Mouse (Mus musculus) cortical plate, adult 2 months (tissue): ENCODE data around the gene Slc35f5. TPM values are rescaled to one million over a fixed set of nuclear protein-coding genes. Genes with fewer than 3 reads are reported as not detected.
A peak's percentile ranks its signal among the peaks of the same experiment; 100 is the strongest.
"Not testable (repeated sequence)": the region's sequence is repeated elsewhere in the genome, so short reads cannot be mapped to it uniquely, and the experiment has no call there.

ENCODE experiments used
- H3K27ac ChIP-seq: fragments of 200-500 bp; 2 replicates; pipeline ENCODE4 v1.5.1; 2012; ENCODE audit warnings: low read length, control low read depth, inconsistent platforms; ENCODE audit not compliant: insufficient read depth
- H3K4me1 ChIP-seq: fragments of 200-500 bp; 2 replicates; pipeline ENCODE4 v1.6.1; 2011; ENCODE audit warnings: low read length; ENCODE audit not compliant: control insufficient read depth, insufficient read depth
- H3K4me3 ChIP-seq: fragments of 200-500 bp; 2 replicates; pipeline ENCODE4 v1.5.1; 2011; ENCODE audit warnings: mild to moderate bottlenecking, low read length, control low read depth; ENCODE audit not compliant: insufficient read depth
- CTCF ChIP-seq: fragments of 200-500 bp; IDR thresholded peaks from 2 replicates; pipeline ENCODE4 v1.5.1; 2011; ENCODE audit warnings: mild to moderate bottlenecking, control low read depth, low read length; ENCODE audit not compliant: insufficient read depth; ENCODE audit errors: extremely low read depth
- POLR2A ChIP-seq: fragments of 200-500 bp; IDR thresholded peaks from 2 replicates; pipeline ENCODE4 v1.6.1; 2011; ENCODE audit warnings: mild to moderate bottlenecking, low read length, control low read depth; ENCODE audit not compliant: insufficient read depth; ENCODE audit errors: extremely low read depth
- polyA plus RNA-seq: library from polyadenylated mRNA; depleted of rRNA; stranded (reverse); fragments of >200 nt; gene quantifications from 2 replicates; pipeline ENCODE4 v1.2.3, GENCODE M21; 2012; rRNA removed

Gene Slc35f5
- polyA plus RNA-seq = 20.1 and 21.9 TPM in 2 replicates

DNA sequence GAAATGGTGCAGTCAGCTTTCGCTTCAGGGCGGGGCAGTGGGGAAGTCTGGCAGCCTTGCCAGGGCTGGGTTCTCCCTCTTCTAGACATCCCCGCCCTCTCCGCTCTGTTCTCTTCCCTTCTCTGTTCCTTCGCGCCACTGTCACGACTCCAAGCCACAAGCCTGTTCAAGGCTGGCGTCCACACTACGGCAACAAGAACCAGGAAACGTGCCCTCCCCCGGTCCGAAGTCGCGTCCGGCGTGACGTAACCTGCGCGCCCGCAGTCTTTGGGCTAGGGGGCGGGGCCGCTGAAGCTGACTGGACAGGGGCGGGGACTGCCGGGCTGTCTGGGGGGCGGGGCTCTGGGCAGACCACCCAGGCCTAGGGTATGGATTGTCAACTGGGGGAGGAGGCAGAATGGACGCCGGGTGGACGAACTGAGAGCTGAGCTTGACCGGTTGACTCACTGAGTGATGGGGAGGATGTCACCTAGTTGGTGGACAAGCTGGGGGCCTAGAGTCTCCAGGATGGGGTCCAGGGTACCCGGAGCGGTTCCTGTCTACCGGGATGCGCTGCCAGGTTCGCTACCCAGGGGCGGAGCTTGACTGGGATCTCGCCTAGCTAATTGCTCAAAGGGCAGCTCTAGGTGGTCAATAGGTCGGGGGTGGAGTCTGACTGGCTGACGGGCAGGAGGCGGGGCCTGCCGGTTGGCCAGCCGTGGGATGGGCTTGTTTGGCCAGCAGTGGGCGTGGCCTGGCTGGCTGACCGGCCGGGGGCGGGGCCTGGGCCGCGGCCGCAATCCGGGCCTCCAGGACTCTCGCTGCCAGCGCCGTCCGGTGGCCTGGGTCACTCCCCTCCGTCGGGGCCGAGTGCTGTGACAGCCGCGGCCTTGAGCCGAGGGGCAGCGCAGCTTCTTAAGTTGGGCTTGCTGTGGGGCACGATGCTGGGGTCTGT, at the start of gene Slc35f5:
Gene Slc35f5, plus strand, starts transcription at position 337 of the 934 bp plus-strand sequence.
- Histone ChIP-seq H3K4me3 (peak within 1 kb of the TSS; percentile 70), H3K4me1 (peaks cover 2% of the 10 kb centered on the region; the same call in 1 of the 2 replicates), H3K27ac (peak within 1 kb of the TSS; percentile 82)
- TF ChIP-seq POLR2A (peak; percentile 91), CTCF (no peak)

DNA sequence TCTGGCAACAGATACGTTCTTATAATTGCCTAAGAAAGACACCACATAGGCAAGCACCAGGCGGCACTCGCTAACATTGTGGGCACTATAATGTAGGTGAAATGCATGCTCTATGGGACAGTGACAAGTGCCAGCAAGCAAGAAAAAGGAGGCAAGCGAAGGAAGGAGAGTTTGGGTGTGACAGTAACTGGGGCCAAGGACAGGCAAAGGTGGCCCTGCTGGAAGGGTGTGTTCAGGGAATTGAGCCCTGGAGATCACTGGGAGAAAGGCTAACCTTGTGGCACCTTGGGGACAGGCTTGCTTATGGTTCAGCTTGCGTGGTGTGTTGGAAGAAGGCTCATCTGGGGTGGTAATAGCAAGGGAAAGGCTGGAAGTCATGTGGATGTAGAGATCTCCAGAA, 45.7 kb upstream of the Slc35f5 start:
- Histone ChIP-seq H3K4me1 (no peaks in the 10 kb centered on the region), H3K4me3 (no peak overlapping the region), H3K27ac (no peak overlapping the region)
- TF ChIP-seq POLR2A = no peak
- no peak for TF ChIP-seq CTCF

DNA sequence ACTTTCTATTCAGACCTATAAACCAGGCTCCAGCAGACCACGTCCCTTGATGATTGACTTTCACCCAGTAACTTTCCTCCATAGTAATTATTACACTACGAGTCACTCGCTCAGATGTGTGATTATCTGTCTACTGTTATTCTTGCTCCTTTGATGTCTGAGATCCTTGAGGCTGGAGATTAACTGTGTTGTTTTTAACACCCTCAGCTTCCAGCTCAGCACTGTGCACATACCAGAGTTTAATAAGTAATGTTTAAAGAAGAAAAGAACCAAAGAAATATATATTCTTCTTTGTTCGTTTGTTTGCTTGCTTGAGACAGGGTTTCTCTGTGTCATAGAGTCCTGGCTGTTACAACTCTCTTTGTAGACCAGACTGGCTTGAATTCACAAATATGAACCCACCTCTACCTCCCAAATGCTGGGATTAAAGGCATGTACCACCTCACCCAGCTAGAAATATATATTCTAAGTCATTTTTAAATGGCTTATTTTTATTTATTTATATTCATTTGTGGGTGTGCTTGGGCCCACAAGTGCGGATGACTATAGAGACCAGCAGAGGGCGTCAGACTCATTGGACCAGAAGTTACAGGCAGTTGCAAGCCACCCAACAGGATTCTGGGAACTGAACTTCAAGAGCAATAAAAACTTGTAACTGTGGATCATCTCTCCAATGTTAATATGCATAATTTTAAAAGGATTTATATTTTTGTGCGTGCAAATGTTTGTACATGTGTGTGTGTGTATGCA, 43.3 kb upstream of the Slc35f5 start:
- TF ChIP-seq POLR2A = no peak
- TF ChIP-seq CTCF = no peak
- H3K4me1 ChIP-seq = no peaks in the 10 kb centered on the region
- H3K4me3 ChIP-seq = no peak overlapping the region
- no peak overlapping the region for H3K27ac ChIP-seq

DNA sequence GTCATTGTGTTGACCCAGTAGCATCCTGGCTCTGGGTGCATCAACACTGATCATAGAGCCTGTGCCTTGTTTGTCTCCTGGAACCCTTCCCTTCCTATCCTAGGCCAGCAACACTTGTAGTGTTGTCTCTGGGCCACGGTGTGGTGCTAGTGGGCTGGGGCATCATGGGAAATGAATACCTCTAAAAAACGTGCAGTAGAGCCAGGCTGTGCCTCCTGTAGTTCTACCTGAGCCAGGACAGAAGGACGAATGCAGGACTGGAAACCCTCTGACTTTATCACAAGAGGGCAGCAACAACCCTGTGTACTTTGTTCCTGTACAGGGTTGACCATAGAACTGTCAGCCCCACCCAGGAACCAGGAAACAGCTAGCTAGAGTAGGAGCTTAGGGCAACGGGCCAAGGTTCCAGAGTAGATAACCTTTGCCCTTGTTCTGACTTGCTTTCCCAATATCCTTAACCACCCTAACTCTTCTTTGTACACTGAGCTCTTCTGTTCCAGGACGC, 41.2 kb upstream of the Slc35f5 start:
- Histone ChIP-seq H3K4me3 (no peak overlapping the region), H3K4me1 (no peaks in the 10 kb centered on the region), H3K27ac (no peak overlapping the region)
- TF ChIP-seq POLR2A (no peak), CTCF (0 out of 2 replicates have a peak, but pooled peaks have one; percentile 20)

DNA sequence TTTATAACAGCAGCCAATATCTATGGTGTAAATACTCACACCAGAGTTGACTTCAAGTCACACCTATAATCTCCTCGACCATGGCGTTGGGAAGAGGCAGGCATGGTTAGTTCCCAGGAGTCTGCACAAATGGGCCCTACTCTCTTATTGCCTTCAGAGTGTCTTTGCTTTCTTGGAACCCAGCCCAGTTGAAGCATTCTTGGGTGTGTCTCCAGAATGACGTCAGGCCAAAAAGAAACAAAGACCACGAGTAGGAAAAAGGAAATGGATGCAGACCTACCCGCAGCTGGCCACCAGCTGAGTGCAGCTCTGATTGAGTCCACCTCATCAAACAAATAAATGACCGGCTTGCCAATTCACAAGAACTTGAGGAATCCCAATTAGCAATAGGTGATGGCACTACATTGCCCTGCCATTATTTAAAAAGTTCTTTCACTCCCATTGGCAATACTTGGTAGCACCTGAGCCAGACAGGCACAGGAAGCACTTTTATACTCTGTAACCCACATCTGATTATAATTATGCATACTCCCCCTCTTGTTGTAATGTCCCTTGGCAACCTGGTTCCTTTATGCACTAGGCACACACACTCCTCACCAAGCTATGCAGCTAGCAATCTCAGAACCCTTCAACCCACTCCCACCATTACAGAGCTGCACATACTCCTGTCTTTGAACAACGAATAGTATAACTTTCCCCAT, 34.3 kb upstream of the Slc35f5 start:
- no peaks in the 10 kb centered on the region for H3K4me1 ChIP-seq
- TF ChIP-seq POLR2A (no peak), CTCF (no peak)
- no peak overlapping the region for H3K4me3 ChIP-seq
- H3K27ac ChIP-seq = no peak overlapping the region

DNA sequence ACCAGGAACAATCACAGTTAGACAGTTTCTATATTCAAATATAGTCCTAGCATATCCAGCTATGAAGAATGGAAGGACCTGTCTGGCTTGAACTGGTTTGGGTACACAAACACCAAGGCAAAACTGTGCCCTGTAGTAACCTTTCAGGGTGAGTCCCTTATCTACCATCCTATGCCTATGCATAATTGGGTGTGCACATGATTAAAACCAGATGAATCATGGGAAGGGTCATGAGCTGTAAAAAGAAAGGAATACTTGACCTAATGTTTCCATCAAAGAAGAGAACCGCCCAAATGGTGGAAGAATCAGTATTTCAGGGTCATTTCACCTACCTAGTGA, 33.8 kb upstream of the Slc35f5 start:
- no peaks in the 10 kb centered on the region for H3K4me1 ChIP-seq
- TF ChIP-seq CTCF = no peak
- TF ChIP-seq POLR2A = no peak
- H3K4me3 ChIP-seq = no peak overlapping the region
- no peak overlapping the region for H3K27ac ChIP-seq

DNA sequence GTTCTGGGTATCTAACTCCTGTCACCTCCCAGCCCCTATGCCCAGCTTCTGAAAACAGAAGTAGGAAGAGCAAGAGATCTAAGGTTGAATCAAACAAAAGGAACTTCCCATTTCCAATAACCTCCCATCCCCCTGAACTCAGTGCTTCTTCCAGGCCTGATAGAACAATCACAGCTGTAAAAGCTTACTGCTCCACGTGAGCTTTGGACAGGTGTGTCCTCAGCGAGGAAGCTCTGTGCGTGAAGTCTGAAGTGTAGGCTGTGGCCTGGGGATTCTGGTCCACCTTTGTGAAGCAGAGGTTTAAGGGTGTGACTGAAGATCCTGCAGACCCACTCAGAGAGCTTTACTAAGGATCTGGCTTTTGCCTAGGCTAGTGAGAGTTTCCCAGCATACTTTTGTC, 33.0 kb upstream of the Slc35f5 start:
- Histone ChIP-seq H3K27ac (no peak overlapping the region), H3K4me1 (no peaks in the 10 kb centered on the region), H3K4me3 (no peak overlapping the region)
- TF ChIP-seq POLR2A (no peak), CTCF (no peak)

DNA sequence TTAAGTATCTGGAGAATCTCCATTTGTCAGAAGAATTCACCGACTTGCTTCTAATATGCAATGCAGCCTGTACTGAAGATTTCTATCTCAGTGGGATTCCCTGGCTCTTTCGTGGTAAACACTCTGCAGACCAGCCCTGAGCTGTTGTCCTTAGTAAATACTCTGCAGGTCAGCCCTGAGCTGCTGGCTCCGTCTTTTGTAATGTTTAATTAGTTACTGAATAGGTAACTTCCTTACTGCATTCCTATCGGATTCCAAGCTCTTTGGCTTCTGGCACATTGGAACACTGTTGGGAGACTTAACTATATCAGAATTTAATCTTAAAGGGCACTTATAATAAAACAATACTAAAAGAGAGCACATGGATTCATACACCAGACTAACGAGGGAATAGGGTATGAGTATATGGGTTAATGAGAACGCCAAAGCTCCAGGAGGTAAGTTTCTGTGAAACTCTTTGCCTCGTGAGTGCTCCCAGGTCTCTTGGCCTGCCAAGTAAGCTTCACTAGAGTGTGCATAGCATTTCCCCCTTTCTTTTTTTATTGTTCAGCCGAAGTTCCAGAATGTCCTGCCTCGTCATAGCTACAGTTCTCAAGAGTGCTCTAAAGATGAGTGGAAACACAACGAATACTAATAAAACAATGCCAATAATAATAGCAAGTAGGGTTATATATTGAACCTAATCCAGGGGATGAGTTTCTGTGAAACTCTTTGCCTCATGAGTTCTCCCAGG, 27.0 kb upstream of the Slc35f5 start:
- not testable (repeated sequence) for H3K27ac ChIP-seq, H3K4me1 ChIP-seq, H3K4me3 ChIP-seq

DNA sequence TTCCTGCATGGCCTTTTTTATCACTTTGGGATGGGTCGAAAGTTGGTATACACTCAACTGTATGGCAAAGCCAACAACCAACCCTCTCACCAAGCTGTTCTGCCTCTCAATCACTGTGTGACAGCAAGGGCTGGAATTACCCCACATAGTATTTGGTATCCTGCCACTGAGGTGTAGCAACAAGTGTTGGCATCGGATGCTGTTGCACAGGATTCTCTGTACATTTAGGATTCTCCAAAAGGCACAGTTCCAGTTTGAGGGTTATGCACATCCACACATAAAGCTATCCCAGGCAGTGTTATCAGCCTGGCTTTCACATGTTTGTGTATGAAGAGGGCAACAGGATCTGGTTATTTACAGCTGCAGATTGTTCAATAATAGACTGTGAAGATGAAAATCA, 23.3 kb upstream of the Slc35f5 start:
- TF ChIP-seq CTCF (no peak), POLR2A (no peak)
- Histone ChIP-seq H3K27ac (no peak overlapping the region), H3K4me3 (no peak overlapping the region), H3K4me1 (no peaks in the 10 kb centered on the region)
